11 mouse cellular contexts compared by ENCODE assay signal in the genomic region with DNA sequence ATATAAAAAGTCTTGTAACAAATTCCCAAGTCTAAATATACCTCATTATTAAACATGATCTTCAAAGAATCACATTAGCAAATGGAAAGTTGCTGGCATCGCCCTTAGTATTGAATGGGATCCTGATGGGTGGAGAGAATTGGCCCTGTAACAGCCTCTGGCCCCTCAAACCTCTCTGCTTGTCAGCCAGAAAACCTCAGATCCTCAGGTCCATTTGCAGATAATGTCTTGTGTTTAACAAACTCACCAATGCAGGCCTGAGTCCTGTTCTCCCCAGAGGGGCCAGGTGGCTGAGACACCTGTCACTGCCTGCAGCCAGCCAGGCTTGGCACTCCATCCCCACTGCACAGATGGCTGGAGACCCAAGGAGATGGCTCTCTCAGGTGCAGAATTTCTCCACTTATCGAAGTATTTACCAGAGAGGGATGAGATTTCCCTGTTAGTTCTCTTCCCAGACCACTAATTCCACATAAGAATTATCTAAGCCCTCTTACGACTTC. TPM values are rescaled to one million over a fixed set of nuclear protein-coding genes. Genes with fewer than 3 reads are reported as not detected.
DNase-seq lines count a peak whose midpoint lies in the region; ATAC-seq and TF ChIP-seq lines count a peak whose summit lies in the region.
"Had no signal": no experiment of that assay in that cellular context is flagged by ENCODE, and none has a peak within 500 bp of the region (broad histone marks: within the 10 kb centered on the region; RNA-seq: fewer than 3 reads in every experiment).

No protein-coding gene starts in this region.

- H3K4me2 ChIP-seq in embryonic facial prominence, embryonic 14.5 days (ENCODE audit: low read depth, low read length) = no peak overlapping the region
- no peak overlapping the region for H3K4me2 ChIP-seq in midbrain, embryonic 13.5 days (replicated peaks)
- H3K4me2 ChIP-seq in midbrain, embryonic 11.5 days = no peak overlapping the region
- no peak overlapping the region for H3K4me2 ChIP-seq in hindbrain, embryonic 16.5 days (ENCODE audit: low read length)
- no peak overlapping the region for H3K4me2 ChIP-seq in myocyte (ENCODE audit: low read depth)
- H3K4me2 ChIP-seq in liver, postnatal 0 days (ENCODE audit: low read depth, low read length) = no peak overlapping the region
- H3K4me2 ChIP-seq: liver, embryonic 15.5 days had no signal

- peak; percentile 19 for DNase-seq in embryonic facial prominence, embryonic 14.5 days (ENCODE audit: low spot score)
- DNase-seq in embryonic facial prominence, embryonic 10.5 days (ENCODE audit: low spot score) = no peak
- DNase-seq in midbrain, embryonic 11.5 days (ENCODE audit: low spot score, missing footprints) = no peak
- no peak for DNase-seq in liver, postnatal 0 days
- DNase-seq in spleen, adult 18-20 months = no peak
- DNase-seq: adrenal gland, adult 8-10 months; thymus, postnatal 36 days had no signal

- no peak overlapping the region for H3K4me3 ChIP-seq in embryonic facial prominence, embryonic 14.5 days (ENCODE audit: low read depth, low read length)
- H3K4me3 ChIP-seq in embryonic facial prominence, embryonic 10.5 days = no peak overlapping the region
- H3K4me3 ChIP-seq in midbrain, embryonic 13.5 days (replicated peaks) = no peak overlapping the region
- no peak overlapping the region for H3K4me3 ChIP-seq in midbrain, embryonic 11.5 days (ENCODE audit: low read depth, low read length)
- H3K4me3 ChIP-seq in hindbrain, embryonic 16.5 days (ENCODE audit: low read length) = no peak overlapping the region
- H3K4me3 ChIP-seq in myocyte = no peak overlapping the region
- H3K4me3 ChIP-seq in liver, postnatal 0 days (ENCODE audit: low read depth, low read length) = no peak overlapping the region
- H3K4me3 ChIP-seq: liver, embryonic 15.5 days had no signal

- no peaks in the 10 kb centered on the region for H3K27me3 ChIP-seq in embryonic facial prominence, embryonic 14.5 days (replicated peaks; ENCODE audit: control insufficient read depth, insufficient read depth, low read length)
- no peaks in the 10 kb centered on the region for H3K27me3 ChIP-seq in embryonic facial prominence, embryonic 10.5 days (replicated peaks; ENCODE audit: low read depth, poor library complexity, severe bottlenecking)
- H3K27me3 ChIP-seq in midbrain, embryonic 13.5 days = no peaks in the 10 kb centered on the region
- H3K27me3 ChIP-seq in midbrain, embryonic 11.5 days (ENCODE audit: control insufficient read depth, insufficient read depth, low read length) = no peaks in the 10 kb centered on the region
- H3K27me3 ChIP-seq in hindbrain, embryonic 16.5 days (replicated peaks; ENCODE audit: control insufficient read depth, insufficient read depth, low read length) = no peaks in the 10 kb centered on the region
- no peaks in the 10 kb centered on the region for H3K27me3 ChIP-seq in myocyte (ENCODE audit: control insufficient read depth, insufficient read depth, insufficient read length)
- H3K27me3 ChIP-seq in liver, postnatal 0 days (ENCODE audit: insufficient read depth, low read length) = no peaks in the 10 kb centered on the region
- H3K27me3 ChIP-seq: liver, embryonic 15.5 days had no signal

- WGBS in embryonic facial prominence, embryonic 14.5 days = 64% methylated on average over 3 of the region's 3 CpGs
- WGBS in embryonic facial prominence, embryonic 10.5 days = 78% methylated on average over 3 of the region's 3 CpGs
- WGBS in midbrain, embryonic 13.5 days = 51% methylated on average over 3 of the region's 3 CpGs
- 69% methylated on average over 3 of the region's 3 CpGs for WGBS in midbrain, embryonic 11.5 days
- WGBS in hindbrain, embryonic 16.5 days = 59% methylated on average over 3 of the region's 3 CpGs
- WGBS in liver, postnatal 0 days (ENCODE audit: insufficient replicate concordance) = 72% methylated on average over 3 of the region's 3 CpGs

- no peak overlapping the region for H3K27ac ChIP-seq in embryonic facial prominence, embryonic 14.5 days (replicated peaks; ENCODE audit: low read depth, low read length)
- no peak overlapping the region for H3K27ac ChIP-seq in embryonic facial prominence, embryonic 10.5 days (replicated peaks)
- H3K27ac ChIP-seq in midbrain, embryonic 13.5 days = no peak overlapping the region
- H3K27ac ChIP-seq in midbrain, embryonic 11.5 days (ENCODE audit: low read depth, low read length) = no peak overlapping the region
- H3K27ac ChIP-seq in hindbrain, embryonic 16.5 days (ENCODE audit: low read depth, low read length) = no peak overlapping the region; the same call in 1 of the 2 replicates
- no peak overlapping the region for H3K27ac ChIP-seq in liver, postnatal 0 days (ENCODE audit: low read depth)
- H3K27ac ChIP-seq: liver, embryonic 15.5 days had no signal

- no peak overlapping the region for H3ac ChIP-seq in myocyte (ENCODE audit: control insufficient read depth, insufficient read length)

- H3K9me3 ChIP-seq in embryonic facial prominence, embryonic 14.5 days (ENCODE audit: control insufficient read depth, low read length) = no peaks in the 10 kb centered on the region
- no peaks in the 10 kb centered on the region for H3K9me3 ChIP-seq in embryonic facial prominence, embryonic 10.5 days
- no peaks in the 10 kb centered on the region for H3K9me3 ChIP-seq in midbrain, embryonic 13.5 days
- H3K9me3 ChIP-seq in midbrain, embryonic 11.5 days (ENCODE audit: control insufficient read depth, low read length) = no peaks in the 10 kb centered on the region
- H3K9me3 ChIP-seq in hindbrain, embryonic 16.5 days (ENCODE audit: control insufficient read depth, low read length) = no peaks in the 10 kb centered on the region
- no peaks in the 10 kb centered on the region for H3K9me3 ChIP-seq in liver, postnatal 0 days (ENCODE audit: low read length)
- H3K9me3 ChIP-seq: liver, embryonic 15.5 days had no signal

- no peak overlapping the region for H3K9ac ChIP-seq in embryonic facial prominence, embryonic 14.5 days (ENCODE audit: low read depth, low read length)
- no peak overlapping the region for H3K9ac ChIP-seq in midbrain, embryonic 13.5 days (replicated peaks)
- H3K9ac ChIP-seq in midbrain, embryonic 11.5 days (ENCODE audit: low read length) = no peak overlapping the region
- H3K9ac ChIP-seq in hindbrain, embryonic 16.5 days (ENCODE audit: low read depth, low read length) = no peak overlapping the region
- no peak overlapping the region for H3K9ac ChIP-seq in liver, postnatal 0 days (replicated peaks)
- H3K9ac ChIP-seq: liver, embryonic 15.5 days had no signal

- no peak for TF ChIP-seq CTCF in liver, postnatal 0 days (IDR thresholded peaks at IDR 0.05; ENCODE audit: low read depth)

- no peak for TF ChIP-seq POLR2A in myocyte (IDR thresholded peaks at IDR 0.05; ENCODE audit: insufficient read length, low read depth)

- no peaks in the 10 kb centered on the region for H3K36me3 ChIP-seq in embryonic facial prominence, embryonic 14.5 days (ENCODE audit: control insufficient read depth, insufficient read depth, low read length)
- H3K36me3 ChIP-seq in embryonic facial prominence, embryonic 10.5 days (replicated peaks) = no peaks in the 10 kb centered on the region
- no peaks in the 10 kb centered on the region for H3K36me3 ChIP-seq in midbrain, embryonic 13.5 days
- H3K36me3 ChIP-seq in midbrain, embryonic 11.5 days (ENCODE audit: control insufficient read depth, insufficient read depth, low read length) = no peaks in the 10 kb centered on the region
- H3K36me3 ChIP-seq in hindbrain, embryonic 16.5 days (ENCODE audit: control insufficient read depth, insufficient read depth, low read length) = no peaks in the 10 kb centered on the region
- no peaks in the 10 kb centered on the region for H3K36me3 ChIP-seq in myocyte (ENCODE audit: control insufficient read depth, insufficient read depth)
- H3K36me3 ChIP-seq in liver, postnatal 0 days (replicated peaks; ENCODE audit: insufficient read depth, low read length) = no peaks in the 10 kb centered on the region
- H3K36me3 ChIP-seq: liver, embryonic 15.5 days had no signal

- H3K79me2 ChIP-seq in myocyte (ENCODE audit: control insufficient read depth, insufficient read depth) = no peaks in the 10 kb centered on the region

- peak; percentile 80; the same call in 1 of the 2 replicates for ATAC-seq in embryonic facial prominence, embryonic 14.5 days (ENCODE audit: low read depth)
- ATAC-seq in midbrain, embryonic 13.5 days = peak; percentile 55; the same call in 1 of the 2 replicates
- ATAC-seq in midbrain, embryonic 11.5 days (ENCODE audit: low FRiP score) = no peak
- ATAC-seq in hindbrain, embryonic 16.5 days = peak; percentile 91
- no peak for ATAC-seq in liver, postnatal 0 days

- TF ChIP-seq EP300 in liver, postnatal 0 days (IDR thresholded peaks at IDR 0.05; ENCODE audit: low read depth) = no peak

- no peaks in the 10 kb centered on the region for H3K4me1 ChIP-seq in embryonic facial prominence, embryonic 14.5 days (ENCODE audit: control insufficient read depth, insufficient read depth, low read length)
- 0 out of 2 replicates have a peak, but pooled peaks cover 3% of the 10 kb centered on the region for H3K4me1 ChIP-seq in embryonic facial prominence, embryonic 10.5 days
- H3K4me1 ChIP-seq in midbrain, embryonic 13.5 days (replicated peaks) = peaks cover 5% of the 10 kb centered on the region
- H3K4me1 ChIP-seq in midbrain, embryonic 11.5 days (ENCODE audit: control insufficient read depth, insufficient read depth, low read length) = no peaks in the 10 kb centered on the region
- H3K4me1 ChIP-seq in hindbrain, embryonic 16.5 days (ENCODE audit: control insufficient read depth, insufficient read depth, low read depth, low read length) = no peaks in the 10 kb centered on the region
- no peaks in the 10 kb centered on the region for H3K4me1 ChIP-seq in liver, postnatal 0 days (ENCODE audit: insufficient read depth)
- H3K4me1 ChIP-seq: liver, embryonic 15.5 days had no signal

TF ChIP-seq in myocyte, 11 proteins besides CTCF, POLR2A, EP300 and RAD21 (continues in another document):
- TF ChIP-seq MYOG (IDR thresholded peaks at IDR 0.05; ENCODE audit: control insufficient read depth in 1 of 3, insufficient read depth in 1 of 3, insufficient read length in 2 of 3, low read depth in 2 of 3) = peak in 1 of 3 experiments; percentile 18
- no peak for TF ChIP-seq REST (IDR thresholded peaks at IDR 0.05; ENCODE audit: insufficient read depth, insufficient read length)
- TF ChIP-seq USF1 (IDR thresholded peaks at IDR 0.05; ENCODE audit: low read depth) = no peak
- TF ChIP-seq MYOD1 (IDR thresholded peaks at IDR 0.05; ENCODE audit: control insufficient read depth in 1 of 3, insufficient read length in 2 of 3, low read depth in 2 of 3) = peak in 2 of 3 experiments; percentile 12 to 71

RNA-seq across cellular contexts. Expression of a gene that starts 27.0 kb away (rescaled TPM):
- 43.9 and 48.0 TPM in 2 replicates for polyA plus RNA-seq in embryonic facial prominence, embryonic 14.5 days (2014; fragmentation: Nextera tagmentation; extraction: Ambion mirVana)
- 29.3 and 30.3 TPM in 2 replicates for polyA plus RNA-seq in embryonic facial prominence, embryonic 10.5 days (2016; fragmentation: Nextera tagmentation; extraction: Ambion mirVana)
- 8.2 and 9.7 TPM in 2 replicates for polyA plus RNA-seq in midbrain, embryonic 13.5 days (2015; fragmentation: Nextera tagmentation; extraction: Ambion mirVana)
- 25.4 and 27.5 TPM in 2 replicates for polyA plus RNA-seq in midbrain, embryonic 11.5 days (2014; fragmentation: Nextera tagmentation; extraction: Ambion mirVana)
- 12.4 and 13.0 TPM in 2 replicates for polyA plus RNA-seq in hindbrain, embryonic 16.5 days (2015; fragmentation: Nextera tagmentation; extraction: Ambion mirVana)
- polyA plus RNA-seq in myocyte (2012; fragmentation: generic; extraction: Trizol) = not detected
- 3.6 and 3.8 TPM in 2 replicates for polyA plus RNA-seq in liver, postnatal 0 days (2015; fragmentation: Nextera tagmentation; extraction: Ambion mirVana)

Comparison
In these comparisons a context has a peak if more than half of its experiments do, and no peak if none do; other contexts are left out.
1. ATAC-seq: peak in embryonic facial prominence, embryonic 14.5 days (single experiment), midbrain, embryonic 13.5 days (single experiment) and hindbrain, embryonic 16.5 days (single experiment); none in midbrain, embryonic 11.5 days (single experiment) and liver, postnatal 0 days (single experiment).